Mouse (Mus musculus): ENCODE measurements around the gene Mapre1. TPM values are rescaled to one million over a fixed set of nuclear protein-coding genes. Genes with fewer than 3 reads are reported as not detected.
"Not testable (repeated sequence)": the region's sequence is repeated elsewhere in the genome, so short reads cannot be mapped to it uniquely, and the experiment has no call there.

The Mapre1 gene
- polyA plus RNA-seq, 1 experiment: 5.1 TPM

GRCm38 (mm10) chr2:153712646-153713091 is 28.4 kb upstream of the Mapre1 start:
- H3K4me3 ChIP-seq (ENCODE audit: extremely low read depth, insufficient read depth, insufficient read length): no peak overlapping the region
- TF ChIP-seq POLR2A (IDR thresholded peaks at IDR 0.05; ENCODE audit: low read depth, low read length) (no peak), CTCF (IDR thresholded peaks at IDR 0.05; ENCODE audit: extremely low read depth, insufficient read depth, insufficient read length, insufficient replicate concordance) (no peak)
- H3K4me1 ChIP-seq (ENCODE audit: control insufficient read depth, insufficient read depth, insufficient read length): no peaks in the 10 kb centered on the region
- no peak overlapping the region for H3K27ac ChIP-seq (ENCODE audit: insufficient read depth, low read length)
- H3K36me3 ChIP-seq (ENCODE audit: control insufficient read depth, insufficient read depth, low read length): no peaks in the 10 kb centered on the region
- DNase-seq (ENCODE audit: low read depth in 1 of 2, low spot score in 2 of 2): no peak
- WGBS: 85% methylated on average over 3 of the region's 3 CpGs
- H3K27me3 ChIP-seq (ENCODE audit: control insufficient read depth, insufficient read depth, low read length): no peaks in the 10 kb centered on the region

DNA sequence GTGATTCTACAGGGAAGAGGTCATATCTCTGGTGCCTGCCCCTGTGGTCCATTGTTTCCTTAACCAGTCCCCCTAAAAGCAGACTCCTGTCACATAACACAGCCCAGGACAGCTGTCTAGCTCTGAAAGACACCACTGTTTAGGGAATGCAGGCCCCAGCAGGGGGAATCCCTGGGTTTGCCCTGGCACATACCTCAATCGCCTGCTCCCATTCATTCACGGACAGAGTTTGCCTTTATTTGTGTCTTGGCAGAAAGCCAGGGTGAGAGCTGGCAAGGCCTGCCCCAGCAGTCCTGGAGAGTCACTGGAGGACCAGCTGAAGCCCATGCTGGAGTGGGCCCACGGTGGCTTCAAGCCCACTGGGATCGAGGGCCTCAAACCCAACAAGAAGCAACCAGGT is 27.8 kb upstream of the Mapre1 start:
- no peaks in the 10 kb centered on the region for H3K27me3 ChIP-seq (ENCODE audit: control insufficient read depth, insufficient read depth, low read length)
- 73% methylated on average over 4 of the region's 4 CpGs for WGBS
- TF ChIP-seq POLR2A (IDR thresholded peaks at IDR 0.05; ENCODE audit: low read depth, low read length) (no peak), CTCF (IDR thresholded peaks at IDR 0.05; ENCODE audit: extremely low read depth, insufficient read depth, insufficient read length, insufficient replicate concordance) (no peak)
- H3K36me3 ChIP-seq (ENCODE audit: control insufficient read depth, insufficient read depth, low read length): no peaks in the 10 kb centered on the region
- no peak for DNase-seq (ENCODE audit: low read depth in 1 of 2, low spot score in 2 of 2)
- H3K4me3 ChIP-seq (ENCODE audit: extremely low read depth, insufficient read depth, insufficient read length): no peak overlapping the region
- no peaks in the 10 kb centered on the region for H3K4me1 ChIP-seq (ENCODE audit: control insufficient read depth, insufficient read depth, insufficient read length)
- no peak overlapping the region for H3K27ac ChIP-seq (ENCODE audit: insufficient read depth, low read length)

- not testable (repeated sequence) for H3K4me3 ChIP-seq (ENCODE audit: extremely low read depth, insufficient read depth, insufficient read length); H3K36me3 ChIP-seq (ENCODE audit: control insufficient read depth, insufficient read depth, low read length); DNase-seq (ENCODE audit: low read depth in 1 of 2, low spot score in 2 of 2); H3K4me1 ChIP-seq (ENCODE audit: control insufficient read depth, insufficient read depth, insufficient read length); H3K27ac ChIP-seq (ENCODE audit: insufficient read depth, low read length); H3K27me3 ChIP-seq (ENCODE audit: control insufficient read depth, insufficient read depth, low read length)
- 67% methylated on average over 3 of the region's 3 CpGs for WGBS
These were observed 23.2 kb upstream of the Mapre1 start for GRCm38 (mm10) chr2:153717861-153718260.

GRCm38 (mm10) chr2:153723098-153723497 is 18.0 kb upstream of the Mapre1 start:
- 85% methylated on average over 1 of the region's 1 CpGs for WGBS
- Histone ChIP-seq H3K4me1 (ENCODE audit: control insufficient read depth, insufficient read depth, insufficient read length) (no peaks in the 10 kb centered on the region), H3K36me3 (ENCODE audit: control insufficient read depth, insufficient read depth, low read length) (no peaks in the 10 kb centered on the region), H3K27ac (ENCODE audit: insufficient read depth, low read length) (no peak overlapping the region), H3K4me3 (ENCODE audit: extremely low read depth, insufficient read depth, insufficient read length) (no peak overlapping the region), H3K27me3 (ENCODE audit: control insufficient read depth, insufficient read depth, low read length) (no peaks in the 10 kb centered on the region)
- TF ChIP-seq CTCF (IDR thresholded peaks at IDR 0.05; ENCODE audit: extremely low read depth, insufficient read depth, insufficient read length, insufficient replicate concordance): no peak
- TF ChIP-seq POLR2A (IDR thresholded peaks at IDR 0.05; ENCODE audit: low read depth, low read length): no peak
- DNase-seq (ENCODE audit: low read depth in 1 of 2, low spot score in 2 of 2): no peak

DNA sequence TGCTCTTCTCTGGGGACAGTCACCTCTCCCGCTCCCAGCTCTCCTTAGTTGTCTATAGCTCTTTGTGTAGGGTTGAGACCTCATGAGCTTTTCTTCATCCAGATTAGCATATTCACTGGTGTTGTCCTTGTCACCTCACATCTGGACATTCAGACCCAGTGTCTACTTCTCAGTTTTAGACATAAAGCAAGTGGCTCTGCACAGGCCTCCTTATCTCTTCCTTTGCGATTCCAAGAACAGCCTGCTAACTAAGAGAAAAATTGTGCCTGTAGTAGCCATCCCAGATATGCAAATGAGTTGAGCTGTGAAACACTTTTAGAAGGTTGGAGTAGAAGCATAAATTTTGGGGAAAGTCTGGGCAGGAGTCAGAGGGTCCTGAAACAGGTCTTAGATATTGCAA is 16.6 kb upstream of the Mapre1 start:
- Histone ChIP-seq H3K27me3 (ENCODE audit: control insufficient read depth, insufficient read depth, low read length) (no peaks in the 10 kb centered on the region), H3K4me1 (ENCODE audit: control insufficient read depth, insufficient read depth, insufficient read length) (no peaks in the 10 kb centered on the region), H3K4me3 (ENCODE audit: extremely low read depth, insufficient read depth, insufficient read length) (no peak overlapping the region), H3K36me3 (ENCODE audit: control insufficient read depth, insufficient read depth, low read length) (no peaks in the 10 kb centered on the region), H3K27ac (ENCODE audit: insufficient read depth, low read length) (no peak overlapping the region)
- 87% methylated on average over 2 of the region's 2 CpGs for WGBS
- no peak for TF ChIP-seq CTCF (IDR thresholded peaks at IDR 0.05; ENCODE audit: extremely low read depth, insufficient read depth, insufficient read length, insufficient replicate concordance)
- no peak for TF ChIP-seq POLR2A (IDR thresholded peaks at IDR 0.05; ENCODE audit: low read depth, low read length)
- DNase-seq (ENCODE audit: low read depth in 1 of 2, low spot score in 2 of 2): no peak

- DNase-seq (ENCODE audit: low read depth in 1 of 2, low spot score in 2 of 2): no peak
- Histone ChIP-seq H3K27me3 (ENCODE audit: control insufficient read depth, insufficient read depth, low read length) (no peaks in the 10 kb centered on the region), H3K4me1 (ENCODE audit: control insufficient read depth, insufficient read depth, insufficient read length) (no peaks in the 10 kb centered on the region), H3K4me3 (ENCODE audit: extremely low read depth, insufficient read depth, insufficient read length) (no peak overlapping the region), H3K36me3 (ENCODE audit: control insufficient read depth, insufficient read depth, low read length) (no peaks in the 10 kb centered on the region), H3K27ac (ENCODE audit: insufficient read depth, low read length) (no peak overlapping the region)
- TF ChIP-seq POLR2A (IDR thresholded peaks at IDR 0.05; ENCODE audit: low read depth, low read length): no peak
- no peak for TF ChIP-seq CTCF (IDR thresholded peaks at IDR 0.05; ENCODE audit: extremely low read depth, insufficient read depth, insufficient read length, insufficient replicate concordance)
- 93% methylated on average over 2 of the region's 2 CpGs for WGBS
These were observed 16.2 kb upstream of the Mapre1 start for GRCm38 (mm10) chr2:153724871-153725270.

DNA sequence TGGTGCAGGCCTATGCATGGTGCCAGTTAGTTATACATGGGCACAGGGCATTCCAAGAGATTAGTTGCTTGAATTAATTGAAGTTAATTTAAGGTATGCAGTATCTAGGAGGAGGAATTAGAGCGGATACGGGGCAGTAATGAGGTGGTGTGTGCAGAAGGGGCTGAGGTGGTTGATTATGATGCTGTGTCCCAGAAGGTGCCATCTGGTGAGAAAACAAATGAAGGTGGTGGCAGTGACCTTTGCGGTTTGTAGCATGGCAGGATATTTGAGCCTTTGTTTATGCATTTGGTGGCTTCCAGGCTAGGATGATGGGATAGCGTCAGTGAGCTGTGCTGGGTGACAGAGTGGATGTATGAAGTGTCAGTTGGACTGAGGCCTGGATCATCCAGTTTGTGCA is 15.8 kb upstream of the Mapre1 start:
- DNase-seq (ENCODE audit: low read depth in 1 of 2, low spot score in 2 of 2): no peak
- Histone ChIP-seq H3K27me3 (ENCODE audit: control insufficient read depth, insufficient read depth, low read length) (no peaks in the 10 kb centered on the region), H3K4me1 (ENCODE audit: control insufficient read depth, insufficient read depth, insufficient read length) (no peaks in the 10 kb centered on the region), H3K4me3 (ENCODE audit: extremely low read depth, insufficient read depth, insufficient read length) (no peak overlapping the region), H3K27ac (ENCODE audit: insufficient read depth, low read length) (no peak overlapping the region), H3K36me3 (ENCODE audit: control insufficient read depth, insufficient read depth, low read length) (no peaks in the 10 kb centered on the region)
- no peak for TF ChIP-seq CTCF (IDR thresholded peaks at IDR 0.05; ENCODE audit: extremely low read depth, insufficient read depth, insufficient read length, insufficient replicate concordance)
- TF ChIP-seq POLR2A (IDR thresholded peaks at IDR 0.05; ENCODE audit: low read depth, low read length): no peak
- 97% methylated on average over 4 of the region's 4 CpGs for WGBS

Measured in spleen, adult 2 months (tissue).